Mouse (Mus musculus) ovary, postnatal 14 days (tissue): ENCODE measurements around the gene Fam118a.
"Not testable (repeated sequence)": the region's sequence is repeated elsewhere in the genome, so short reads cannot be mapped to it uniquely, and the experiment has no call there.

ENCODE experiments used
- DNase-seq: peaks from one replicate; pipeline ENCODE4 v3.0.0; 2022; ENCODE audit warnings: low spot score

Gene Fam118a

GRCm38 (mm10) chr15:85012662-85013054 lies 16.1 kb upstream of the Fam118a start:
- no peak for DNase-seq

- DNase-seq, result no peak
These were observed 13.0 kb upstream of the Fam118a start for GRCm38 (mm10) chr15:85015771-85016170.

DNA sequence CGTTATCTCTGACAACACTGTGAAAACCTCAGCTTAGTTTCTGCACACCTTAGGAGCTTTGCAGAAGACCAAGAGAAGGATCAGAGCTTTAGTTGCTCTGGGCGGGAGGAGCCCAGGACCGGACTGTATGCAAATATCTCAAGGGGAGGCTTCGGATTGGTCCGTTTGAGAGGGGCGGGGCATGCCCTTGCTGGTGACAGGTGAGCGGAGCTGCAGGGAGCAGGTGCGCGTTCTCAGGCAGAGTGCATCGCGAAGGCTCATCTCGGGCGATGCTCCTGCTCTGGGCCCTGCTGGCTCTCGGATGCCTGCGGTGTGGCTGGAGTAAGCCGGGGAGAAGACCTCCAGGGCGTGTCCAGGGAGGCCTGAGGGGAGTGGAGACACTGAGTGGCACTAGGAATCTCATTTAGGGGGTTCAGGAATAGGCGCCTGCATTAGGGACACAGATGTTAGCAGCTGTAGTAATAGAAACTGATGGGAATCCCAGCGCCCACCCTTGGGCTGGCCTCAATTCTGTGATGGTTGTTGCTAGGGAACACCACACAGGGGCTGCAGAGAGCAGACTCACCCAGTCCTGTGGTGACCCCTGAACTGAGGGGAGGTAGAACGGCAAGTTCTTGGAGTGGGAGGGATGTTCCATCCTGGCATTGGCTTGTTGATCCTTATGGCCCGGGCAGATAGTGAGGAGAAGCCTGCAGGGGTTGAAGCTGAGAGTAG lies 11.6 kb upstream of the Fam118a start, which contains the start of gene Upk3a:
Upk3a (plus strand) TSS at position 191 of the 714 bp plus-strand sequence.
- no peak for DNase-seq

DNA sequence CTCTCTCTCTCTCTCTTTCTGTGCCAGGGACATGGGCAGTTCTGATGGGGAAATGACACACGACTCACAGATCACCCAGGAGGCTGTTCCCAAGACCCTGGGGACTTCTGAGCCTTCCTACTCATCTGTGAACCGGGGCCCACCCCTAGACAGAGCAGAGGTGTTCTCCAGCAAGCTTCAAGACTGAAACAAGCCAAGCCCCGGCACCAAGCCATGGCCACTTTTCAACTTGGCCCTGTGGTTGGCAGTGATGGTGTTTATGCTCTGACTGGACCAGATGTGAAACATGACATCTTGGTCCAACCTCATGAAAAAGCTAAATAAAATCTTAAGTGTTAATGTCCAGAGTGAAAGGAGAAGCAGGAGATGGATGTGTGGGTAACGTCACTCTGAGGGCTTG lies 6.5 kb upstream of the Fam118a start:
- no peak for DNase-seq

GRCm38 (mm10) chr15:85026197-85026596 lies 2.6 kb upstream of the Fam118a start:
- DNase-seq, result no peak

- DNase-seq, result no peak
These were observed 1.0 kb upstream of the Fam118a start for GRCm38 (mm10) chr15:85027740-85028139.

DNA sequence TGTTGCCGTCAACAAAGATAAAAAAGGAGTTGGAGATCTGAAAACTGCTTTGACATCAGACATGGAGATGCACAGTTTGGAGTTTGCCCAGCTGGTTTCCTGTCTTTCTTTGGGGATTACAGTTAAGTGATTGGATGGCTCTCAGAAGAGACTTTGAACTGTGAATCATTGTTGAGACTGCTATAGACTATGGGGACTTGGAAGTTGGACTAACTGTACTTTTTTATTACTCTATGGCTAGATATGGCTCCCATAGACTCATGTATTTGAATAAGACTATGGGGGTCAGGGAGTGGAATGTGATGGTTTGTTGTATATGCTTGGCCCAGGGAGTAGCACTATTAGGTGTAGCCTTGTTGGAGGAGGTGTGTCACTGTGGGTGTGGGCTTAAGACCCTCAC lies 1.9 kb downstream of the Fam118a start:
- not testable (repeated sequence) for DNase-seq

DNA sequence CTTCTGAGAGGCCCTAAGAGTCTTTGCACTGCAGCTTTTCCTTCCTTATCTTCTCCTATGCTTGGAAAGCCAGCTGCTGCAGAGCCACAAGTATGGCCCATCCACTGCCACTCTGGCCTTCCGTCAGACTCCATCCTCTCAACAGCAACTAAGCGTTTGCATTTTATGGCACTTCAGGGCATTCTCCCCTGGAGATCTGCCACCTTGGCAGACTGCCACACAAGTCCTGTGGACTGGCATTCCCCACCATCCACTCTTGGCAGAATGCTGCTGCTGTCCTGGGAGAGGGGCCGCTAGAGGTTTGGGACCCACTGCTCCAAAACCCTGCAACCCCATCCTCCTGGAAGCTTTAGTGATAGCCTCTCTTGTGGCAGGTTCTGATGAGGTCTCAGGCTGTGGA lies 3.1 kb downstream of the Fam118a start:
- no peak for DNase-seq

- DNase-seq, result not testable (repeated sequence)
These were observed 5.2 kb downstream of the Fam118a start for GRCm38 (mm10) chr15:85033916-85034315.

DNA sequence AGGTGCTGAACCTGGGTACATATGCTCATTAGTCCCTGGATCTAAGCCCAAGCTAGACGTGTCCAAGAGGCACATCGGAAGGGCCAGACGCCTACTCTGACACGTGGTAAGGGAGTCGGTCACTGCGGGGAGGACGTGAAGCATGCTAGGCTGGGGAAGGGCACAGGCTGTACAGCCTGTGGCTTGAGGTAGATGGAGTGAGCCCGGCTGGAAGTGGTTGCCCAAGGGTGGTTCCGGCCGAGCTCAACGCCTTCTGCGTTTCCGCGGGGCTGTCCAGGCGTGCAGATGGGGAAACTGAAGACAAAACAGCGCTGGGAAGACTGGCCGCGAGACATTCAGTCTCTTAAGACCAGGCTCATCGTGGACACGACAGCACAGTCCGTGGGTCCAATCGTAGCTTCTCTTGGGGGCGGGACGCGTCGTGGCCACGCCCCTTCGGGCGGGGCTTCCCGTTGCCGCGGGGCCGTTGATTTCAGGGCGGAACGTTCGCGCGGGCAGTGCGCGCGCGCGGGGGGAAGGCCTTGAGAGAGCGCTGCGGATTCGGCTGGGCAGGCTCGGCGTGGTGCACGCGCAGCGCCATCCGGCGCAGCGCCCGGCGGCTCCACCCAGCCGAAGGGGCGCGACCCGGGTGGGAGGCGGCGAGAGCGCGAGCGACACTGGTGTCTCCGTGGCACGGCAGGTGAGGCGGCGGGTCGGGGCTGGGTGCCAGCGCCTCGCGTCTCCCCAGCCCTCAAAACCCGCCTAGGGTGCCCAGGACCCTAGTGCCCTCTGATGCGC lies 8.0 kb downstream of the Fam118a start:
- DNase-seq, result peak; percentile 98

DNA sequence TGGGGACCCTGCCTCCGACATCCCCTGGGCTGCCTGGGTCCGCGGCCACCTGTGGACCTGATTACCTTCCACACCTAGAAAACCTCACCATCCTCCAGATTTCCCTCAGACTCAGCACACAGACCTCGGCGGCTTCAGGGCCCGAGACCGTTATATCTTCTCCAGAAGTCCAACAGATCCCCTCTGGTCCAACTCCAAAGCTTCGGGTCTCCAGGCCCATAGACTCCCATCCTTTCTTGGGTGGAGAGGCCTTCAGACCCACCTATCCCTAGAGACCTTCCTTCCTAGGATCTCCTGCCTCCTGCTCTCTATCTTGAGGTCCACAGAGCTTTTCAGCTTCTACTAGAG lies 8.6 kb downstream of the Fam118a start:
- no peak for DNase-seq

DNA sequence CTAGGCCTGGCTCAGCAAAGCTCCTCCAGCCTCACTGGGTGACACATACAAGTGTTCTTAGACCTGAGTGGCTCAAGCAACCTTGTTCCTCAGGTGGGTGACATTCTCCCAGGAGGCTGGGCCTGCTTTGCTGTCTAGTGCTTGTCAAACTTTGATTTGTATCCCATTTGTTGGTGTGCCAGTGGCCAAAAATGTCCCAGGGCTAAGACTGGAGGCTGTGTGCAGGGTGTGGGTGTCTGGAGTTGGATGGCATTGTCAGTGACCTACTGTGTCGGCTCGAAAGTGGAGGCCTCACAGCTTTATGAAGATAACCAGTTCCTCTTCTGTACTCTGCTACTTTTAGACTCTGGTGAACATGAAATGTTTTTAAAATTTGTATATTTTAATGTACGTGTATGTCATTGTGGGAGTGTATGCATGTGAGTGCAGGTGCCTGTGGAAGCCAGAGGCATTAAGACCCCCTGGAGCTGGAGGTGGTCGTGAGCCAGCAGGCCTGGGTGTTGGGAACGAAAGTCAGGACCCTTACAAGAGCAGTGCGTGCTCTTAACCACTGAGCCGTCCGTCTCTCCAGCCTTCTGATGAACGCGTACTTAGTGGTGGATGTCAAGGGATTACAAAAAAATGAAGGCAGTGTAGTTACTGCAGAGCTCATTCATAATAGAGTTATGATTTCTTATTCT lies 12.9 kb downstream of the Fam118a start:
- DNase-seq, result no peak

DNA sequence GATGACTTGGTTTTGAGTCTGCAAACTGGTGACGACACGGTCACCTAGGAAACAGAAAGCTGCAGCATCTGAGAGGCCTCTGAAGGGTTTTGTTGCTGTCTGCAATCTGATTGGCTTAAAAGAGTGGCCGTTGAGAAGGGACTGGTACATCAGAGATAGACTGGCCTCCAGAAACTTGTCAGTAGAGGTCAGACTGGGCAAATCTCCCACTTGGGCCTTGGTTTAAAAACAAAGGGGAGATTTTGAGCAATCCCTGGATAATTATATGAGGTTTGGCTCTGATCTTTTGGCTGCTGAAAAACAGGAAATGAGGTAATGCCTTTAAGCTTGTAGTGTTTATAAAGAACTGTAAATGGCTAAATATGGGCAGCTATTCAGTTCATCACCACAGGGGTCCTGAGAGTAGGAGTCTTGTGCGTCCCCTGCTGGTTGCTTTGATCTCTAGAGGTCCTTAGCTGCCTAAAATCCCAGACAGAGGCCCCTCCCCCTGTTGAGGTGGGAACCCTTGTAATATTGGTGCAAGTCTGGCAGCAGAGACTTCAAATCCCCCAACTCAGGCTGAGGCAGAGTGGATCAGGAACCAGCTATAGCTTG lies 13.7 kb downstream of the Fam118a start:
- DNase-seq, result peak; percentile 67

GRCm38 (mm10) chr15:85043116-85043515 lies 14.4 kb downstream of the Fam118a start:
- no peak for DNase-seq

GRCm38 (mm10) chr15:85043761-85044160 lies 15.0 kb downstream of the Fam118a start:
- no peak for DNase-seq

DNA sequence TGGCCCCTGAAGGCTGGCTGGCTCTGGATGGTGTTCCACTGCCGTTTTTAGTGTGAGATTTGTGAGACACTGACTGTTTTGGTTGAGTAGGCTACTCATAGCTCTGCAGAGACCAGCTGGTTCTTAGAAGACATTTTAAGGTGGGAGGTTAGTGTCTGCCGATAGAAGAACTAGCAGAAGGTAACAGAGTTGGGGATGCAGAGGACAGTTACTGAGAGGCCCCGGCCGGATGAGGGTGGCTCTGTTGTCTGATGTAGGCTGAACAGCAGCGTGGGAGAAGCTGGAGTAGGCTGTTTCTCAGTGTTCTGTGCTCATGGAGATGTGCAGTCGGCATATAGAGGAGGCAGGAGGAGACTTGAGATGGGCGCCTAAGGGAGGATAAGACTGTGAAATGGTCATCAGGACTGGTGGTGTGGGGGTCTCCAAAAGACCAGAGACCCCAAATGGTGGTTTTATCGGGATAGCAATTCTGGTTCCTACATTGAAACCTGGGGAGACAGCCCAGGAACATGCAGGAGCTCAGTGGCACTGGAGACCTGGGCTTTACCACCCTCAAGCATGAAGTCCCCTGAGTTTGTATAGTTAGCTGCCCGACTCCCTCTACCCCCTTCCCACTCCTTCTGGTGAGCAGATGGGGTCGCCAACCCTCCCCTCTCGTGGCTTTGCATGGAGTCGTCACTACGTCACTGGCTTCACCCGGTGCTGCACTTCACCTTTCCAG lies 17.6 kb downstream of the Fam118a start:
- DNase-seq, result no peak

DNA sequence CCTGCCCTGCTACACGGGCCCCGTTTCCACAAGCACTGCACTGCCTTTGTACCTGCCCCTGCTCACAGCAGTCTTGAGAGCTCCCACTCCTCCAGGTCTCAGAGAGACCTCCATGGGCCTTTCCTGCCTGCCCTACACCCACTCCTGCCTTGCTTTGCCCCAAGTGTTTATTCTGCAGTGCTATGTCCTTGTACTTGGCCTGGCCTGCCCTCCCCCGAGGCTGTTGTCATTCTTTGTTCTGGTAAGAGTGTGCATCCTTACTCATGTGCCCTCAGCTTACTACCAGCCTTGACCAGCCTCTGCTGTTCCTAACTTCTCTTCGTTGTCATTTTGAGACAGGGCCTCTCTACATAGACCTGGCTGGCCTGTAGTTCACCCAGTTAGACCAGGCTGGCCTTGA lies 19.1 kb downstream of the Fam118a start:
- no peak for DNase-seq

GRCm38 (mm10) chr15:85049758-85050157 lies 21.0 kb downstream of the Fam118a start:
- DNase-seq, result no peak

- DNase-seq, result no peak
These were observed 25.4 kb downstream of the Fam118a start for GRCm38 (mm10) chr15:85054098-85054497.

DNA sequence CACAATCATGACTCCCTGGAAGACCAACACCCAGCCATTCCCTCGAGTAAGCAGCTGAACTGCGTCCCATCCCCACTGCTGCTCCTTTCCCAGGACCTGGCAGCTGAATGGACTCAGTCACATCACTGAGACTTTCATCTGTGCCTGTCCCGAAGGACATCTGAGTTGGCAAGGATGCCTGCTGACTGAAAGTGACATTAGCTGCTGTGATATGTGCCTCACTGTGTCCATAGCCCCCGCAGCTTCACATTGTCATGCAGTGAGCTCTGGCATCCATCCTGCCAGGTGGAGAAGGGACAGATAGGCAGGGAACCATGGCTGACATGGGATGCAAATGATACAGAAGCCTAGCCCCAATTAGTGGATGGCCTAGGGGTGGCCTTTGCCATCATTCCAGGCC lies 26.4 kb downstream of the Fam118a start:
- no peak for DNase-seq

GRCm38 (mm10) chr15:85063421-85063820 lies 34.7 kb downstream of the Fam118a start:
- DNase-seq, result no peak

GRCm38 (mm10) chr15:85070561-85070960 lies 41.8 kb downstream of the Fam118a start:
- peak; percentile 20 for DNase-seq
